Mouse (Mus musculus): ENCODE measurements at regions not wholly inside any gene's neighbourhood (a gene's known extent, or its start where the extent isn't known, plus 50 kb on each side); places are given as distances from the start of the nearest gene placed in this dataset.

- WGBS, result 77% methylated on average over 11 of the region's 11 CpGs
- Histone ChIP-seq H3K4me2 (no peak overlapping the region), H3K4me1 (replicated peaks) (peaks cover 33% of the 10 kb centered on the region), H3K9me3 (no peaks in the 10 kb centered on the region), H3K27me3 (peaks cover 12% of the 10 kb centered on the region; the same call in 1 of the 2 replicates), H3K36me3 (no peaks in the 10 kb centered on the region), H3K9ac (no peak overlapping the region), H3K4me3 (no peak overlapping the region), H3K27ac (replicated peaks) (no peak overlapping the region)
- ATAC-seq (ENCODE audit: low FRiP score, low read depth), result no peak
Observed at GRCm38 (mm10) chr9:61322333-61322732, 49.8 kb upstream of the Tle3 start.

Measured in hindbrain, embryonic 15.5 days (tissue).